Mouse (Mus musculus) liver, embryonic 14.5 days (tissue): ENCODE data around the gene Snrpd3.

Experiments
- CTCF ChIP-seq: IDR thresholded peaks from 2 replicates; pipeline ENCODE4 v1.5.1; 2016; ENCODE audit warnings: antibody characterized with exemption, low read depth, control low read depth
- EP300 ChIP-seq: IDR thresholded peaks from 2 replicates; pipeline ENCODE4 v1.6.1; 2016; ENCODE audit warnings: antibody characterized with exemption, low read depth

DNA sequence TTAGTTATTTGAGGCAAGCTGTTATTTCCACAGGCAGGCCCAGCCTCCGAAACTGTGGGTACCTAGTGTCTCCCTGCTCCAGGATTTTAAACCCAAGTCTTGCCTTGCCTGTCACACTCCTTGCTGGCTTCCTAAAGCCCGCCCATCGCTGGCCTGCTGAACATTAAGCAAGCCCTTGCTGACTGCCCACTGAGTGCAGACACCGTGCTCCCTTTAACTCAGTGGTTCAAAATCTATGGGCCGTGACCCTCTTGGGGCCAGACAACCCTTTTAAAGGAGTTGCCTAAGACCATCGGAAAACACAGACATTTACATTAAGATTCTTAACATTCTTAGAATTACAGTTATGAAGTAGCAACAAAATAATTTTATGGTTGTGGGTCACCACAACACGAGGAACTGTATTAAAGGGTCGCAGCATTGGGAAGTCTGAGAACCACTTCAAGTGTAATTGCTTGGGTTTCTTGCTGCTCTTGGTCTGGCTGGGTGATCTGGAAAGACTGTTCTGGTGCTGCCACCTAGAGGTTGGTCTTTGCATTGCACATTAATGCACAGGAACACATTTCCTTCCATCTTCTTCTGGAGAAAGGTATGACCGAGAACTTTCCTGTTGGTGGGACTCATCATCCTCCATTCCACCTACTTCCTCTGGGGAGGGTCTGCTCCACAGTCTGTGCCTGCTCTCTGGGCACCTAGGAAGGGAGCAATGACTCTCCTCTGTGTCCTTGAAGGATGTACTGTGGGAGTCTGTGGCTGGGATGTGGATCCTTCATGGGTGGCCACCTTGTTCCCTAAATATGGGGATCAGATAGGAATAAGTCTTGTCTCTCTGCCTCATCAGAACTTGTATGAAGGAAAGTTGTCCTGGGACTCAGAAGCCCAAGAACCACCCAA, 31.0 kb upstream of the Snrpd3 start:
- TF ChIP-seq CTCF (peak; percentile 95), EP300 (no peak)
